In genomic region chr2:58454095-58454865, GRCm38 (mm10) we compare ENCODE assay signal across 30 mouse cellular contexts. TPM values are rescaled to one million over a fixed set of nuclear protein-coding genes. Genes with fewer than 3 reads are reported as not detected.
DNase-seq lines count a peak whose midpoint lies in the region; ATAC-seq and TF ChIP-seq lines count a peak whose summit lies in the region.
"Had no signal": no experiment of that assay in that cellular context is flagged by ENCODE, and none has a peak within 500 bp of the region (broad histone marks: within the 10 kb centered on the region; RNA-seq: fewer than 3 reads in every experiment).

No protein-coding gene starts in this region.

- no peak overlapping the region for H3K4me3 ChIP-seq in forebrain, embryonic 14.5 days (ENCODE audit: low read depth, low read length)
- no peak overlapping the region for H3K4me3 ChIP-seq in forebrain, embryonic 10.5 days
- H3K4me3 ChIP-seq in hindbrain, postnatal 0 days (ENCODE audit: low read length): no peak overlapping the region
- H3K4me3 ChIP-seq in hindbrain, embryonic 10.5 days: no peak overlapping the region
- H3K4me3 ChIP-seq: heart, embryonic 15.5 days; liver, embryonic 13.5 days; midbrain, embryonic 12.5 days; neural tube, embryonic 12.5 days; stomach, embryonic 15.5 days had no signal

- H3K27me3 ChIP-seq in forebrain, embryonic 14.5 days (replicated peaks; ENCODE audit: control insufficient read depth, insufficient read depth, low read length): no peaks in the 10 kb centered on the region
- H3K27me3 ChIP-seq in forebrain, embryonic 10.5 days (ENCODE audit: poor library complexity, severe bottlenecking): no peaks in the 10 kb centered on the region
- no peaks in the 10 kb centered on the region for H3K27me3 ChIP-seq in hindbrain, postnatal 0 days (ENCODE audit: insufficient read depth, low read length)
- H3K27me3 ChIP-seq in hindbrain, embryonic 10.5 days (ENCODE audit: insufficient read depth, poor library complexity, severe bottlenecking): no peaks in the 10 kb centered on the region
- H3K27me3 ChIP-seq: heart, embryonic 15.5 days; liver, embryonic 13.5 days; midbrain, embryonic 12.5 days; neural tube, embryonic 12.5 days; stomach, embryonic 15.5 days had no signal

- H3K36me3 ChIP-seq in forebrain, embryonic 14.5 days (ENCODE audit: control insufficient read depth, insufficient read depth, low read length): peaks cover 21% of the 10 kb centered on the region; the same call in 1 of the 2 replicates
- H3K36me3 ChIP-seq in forebrain, embryonic 10.5 days (replicated peaks): peaks cover 39% of the 10 kb centered on the region
- peaks cover 17% of the 10 kb centered on the region; the same call in 1 of the 2 replicates for H3K36me3 ChIP-seq in hindbrain, postnatal 0 days (ENCODE audit: insufficient read depth, low read length)
- H3K36me3 ChIP-seq in hindbrain, embryonic 10.5 days: peaks cover 38% of the 10 kb centered on the region

- TF ChIP-seq CTCF in hindbrain, postnatal 0 days (IDR thresholded peaks at IDR 0.05; ENCODE audit: low read depth): no peak
- TF ChIP-seq CTCF in brain, embryonic 14.5 days (IDR thresholded peaks at IDR 0.05; ENCODE audit: borderline replicate concordance, extremely low read depth, insufficient read depth, insufficient read length): no peak

- ATAC-seq in forebrain, embryonic 14.5 days: no peak
- ATAC-seq in hindbrain, postnatal 0 days: 0 out of 2 replicates have a peak, but pooled peaks have one; percentile 21
- ATAC-seq: inflammation-experienced regulatory T-cells, adult 6 months had no signal

- H3K4me1 ChIP-seq in forebrain, embryonic 14.5 days (ENCODE audit: control insufficient read depth, insufficient read depth, low read length): no peaks in the 10 kb centered on the region
- no peaks in the 10 kb centered on the region for H3K4me1 ChIP-seq in forebrain, embryonic 10.5 days
- H3K4me1 ChIP-seq in hindbrain, postnatal 0 days (ENCODE audit: insufficient read depth, low read length): no peaks in the 10 kb centered on the region
- no peaks in the 10 kb centered on the region for H3K4me1 ChIP-seq in hindbrain, embryonic 10.5 days (replicated peaks)
- H3K4me1 ChIP-seq: liver, embryonic 13.5 days; midbrain, embryonic 12.5 days; neural tube, embryonic 12.5 days; stomach, embryonic 15.5 days had no signal

- no peak overlapping the region for H3K4me2 ChIP-seq in forebrain, embryonic 14.5 days (ENCODE audit: low read length)
- H3K4me2 ChIP-seq in hindbrain, postnatal 0 days (ENCODE audit: low read depth, low read length): no peak overlapping the region
- H3K4me2 ChIP-seq: heart, embryonic 15.5 days; liver, embryonic 13.5 days; midbrain, embryonic 12.5 days; neural tube, embryonic 12.5 days; stomach, embryonic 15.5 days had no signal

- H3K9me3 ChIP-seq in forebrain, embryonic 14.5 days (replicated peaks; ENCODE audit: control insufficient read depth, low read length): no peaks in the 10 kb centered on the region
- H3K9me3 ChIP-seq in forebrain, embryonic 10.5 days: 0 out of 2 replicates have a peak, but pooled peaks cover 3% of the 10 kb centered on the region
- H3K9me3 ChIP-seq in hindbrain, postnatal 0 days (ENCODE audit: low read length): no peaks in the 10 kb centered on the region
- H3K9me3 ChIP-seq in hindbrain, embryonic 10.5 days: no peaks in the 10 kb centered on the region
- H3K9me3 ChIP-seq: heart, embryonic 15.5 days; liver, embryonic 13.5 days; midbrain, embryonic 12.5 days; neural tube, embryonic 12.5 days; stomach, embryonic 15.5 days had no signal

- 80% methylated on average over 16 of the region's 16 CpGs for WGBS in forebrain, embryonic 14.5 days
- 92% methylated on average over 16 of the region's 16 CpGs for WGBS in forebrain, embryonic 10.5 days
- WGBS in hindbrain, postnatal 0 days: 59% methylated on average over 16 of the region's 16 CpGs
- WGBS in hindbrain, embryonic 10.5 days: 90% methylated on average over 16 of the region's 16 CpGs

- no peak for TF ChIP-seq POLR2A in brain, embryonic 14.5 days (IDR thresholded peaks at IDR 0.05; ENCODE audit: borderline replicate concordance, extremely low read depth, insufficient read depth, insufficient read length, poor library complexity, severe bottlenecking)

- DNase-seq in forebrain, embryonic 14.5 days (ENCODE audit: low spot score): peak; percentile 33
- no peak for DNase-seq in forebrain, embryonic 10.5 days (ENCODE audit: extremely low spot score, low spot score)
- DNase-seq in hindbrain, postnatal 0 days (ENCODE audit: low spot score): peak; percentile 39
- DNase-seq in hindbrain, embryonic 10.5 days (ENCODE audit: low spot score): no peak
- peak; percentile 30 for DNase-seq in ZHBTc4 (ENCODE audit: low read depth, low spot score)
- DNase-seq in brain, embryonic 14.5 days (ENCODE audit: low read depth): peak; percentile 61
- no peak for DNase-seq in frontal cortex, postnatal 25 days (ENCODE audit: low spot score in 2 of 2)
- DNase-seq: adrenal gland, postnatal 25 days; heart, postnatal 36 days; kidney, adult 18-20 months; kidney, postnatal 4 days; liver, embryonic 13.5 days; lung, adult 2 months; lung, postnatal 14 days; thymus, postnatal 25 days had no signal

- H3K9ac ChIP-seq in forebrain, embryonic 14.5 days (ENCODE audit: low read length): no peak overlapping the region
- H3K9ac ChIP-seq in hindbrain, postnatal 0 days (replicated peaks; ENCODE audit: low read length): no peak overlapping the region
- H3K9ac ChIP-seq: heart, embryonic 15.5 days; liver, embryonic 13.5 days; midbrain, embryonic 12.5 days; neural tube, embryonic 12.5 days; stomach, embryonic 15.5 days had no signal

- H3K27ac ChIP-seq in forebrain, embryonic 14.5 days (ENCODE audit: low read depth, low read length): no peak overlapping the region
- no peak overlapping the region for H3K27ac ChIP-seq in forebrain, embryonic 10.5 days
- no peak overlapping the region for H3K27ac ChIP-seq in hindbrain, postnatal 0 days
- H3K27ac ChIP-seq in hindbrain, embryonic 10.5 days: no peak overlapping the region
- H3K27ac ChIP-seq: heart, embryonic 15.5 days; liver, embryonic 13.5 days; midbrain, embryonic 12.5 days; neural tube, embryonic 12.5 days; stomach, embryonic 15.5 days had no signal

RNA-seq across cellular contexts. Expression of gene Gm17409, which starts 15.6 kb away (rescaled TPM):
- polyA plus RNA-seq in forebrain, embryonic 14.5 days (2014; fragmentation: Nextera tagmentation; extraction: Ambion mirVana): not detected in 2 replicates
- polyA plus RNA-seq in forebrain, embryonic 10.5 days (2016; fragmentation: Nextera tagmentation; extraction: Ambion mirVana): not detected in 2 replicates
- not detected in 2 replicates for total RNA-seq in hindbrain, postnatal 0 days (2014; rRNA removed)
- not detected in 2 replicates for polyA plus RNA-seq in hindbrain, postnatal 0 days (2015; fragmentation: Nextera tagmentation; extraction: Ambion mirVana)
- 0.17 TPM in 1 of 2 replicates, not detected in the other for polyA plus RNA-seq in hindbrain, embryonic 10.5 days (2016; fragmentation: Nextera tagmentation; extraction: Ambion mirVana)
- polyA plus RNA-seq in brain, embryonic 14.5 days (2012; rRNA removed): not detected in 2 replicates
- total RNA-seq: adrenal gland, postnatal 25 days; gastrocnemius, adult 18-20 months; gastrocnemius, postnatal 4 days; heart, postnatal 36 days; left cerebral cortex, adult 18-20 months; left cerebral cortex, postnatal 25 days; megakaryocyte progenitor cell, adult 5-6 weeks; MEL had no signal
- polyA plus RNA-seq: cerebellum, adult 2 months; embryonic facial prominence, embryonic 11.5 days; heart, embryonic 15.5 days; inflammation-experienced regulatory T-cells, adult 6 months; kidney, embryonic 16.5 days; limb, embryonic 14.5 days; liver, embryonic 13.5 days; lung, adult 2 months; midbrain, embryonic 12.5 days; neural tube, embryonic 12.5 days; stomach, embryonic 15.5 days had no signal

Comparison
In these comparisons a context has a peak if more than half of its experiments do, and no peak if none do; other contexts are left out.
1. DNase-seq: peak in forebrain, embryonic 14.5 days (single experiment), hindbrain, postnatal 0 days (single experiment), ZHBTc4 (single experiment) and brain, embryonic 14.5 days (single experiment); none in forebrain, embryonic 10.5 days (single experiment), hindbrain, embryonic 10.5 days (single experiment) and frontal cortex, postnatal 25 days (0 of 2).